Mouse (Mus musculus): ENCODE data around the gene Spcs2.

GRCm38 (mm10) chr7:99864241-99865028, 1.2 kb upstream of the Spcs2 start:
- TF ChIP-seq CTCF (IDR thresholded peaks at IDR 0.05; ENCODE audit: low read depth, low read length), result no peak
- no peak for TF ChIP-seq POLR2A (IDR thresholded peaks at IDR 0.05; ENCODE audit: insufficient read depth, low read length)
